In the genomic region with DNA sequence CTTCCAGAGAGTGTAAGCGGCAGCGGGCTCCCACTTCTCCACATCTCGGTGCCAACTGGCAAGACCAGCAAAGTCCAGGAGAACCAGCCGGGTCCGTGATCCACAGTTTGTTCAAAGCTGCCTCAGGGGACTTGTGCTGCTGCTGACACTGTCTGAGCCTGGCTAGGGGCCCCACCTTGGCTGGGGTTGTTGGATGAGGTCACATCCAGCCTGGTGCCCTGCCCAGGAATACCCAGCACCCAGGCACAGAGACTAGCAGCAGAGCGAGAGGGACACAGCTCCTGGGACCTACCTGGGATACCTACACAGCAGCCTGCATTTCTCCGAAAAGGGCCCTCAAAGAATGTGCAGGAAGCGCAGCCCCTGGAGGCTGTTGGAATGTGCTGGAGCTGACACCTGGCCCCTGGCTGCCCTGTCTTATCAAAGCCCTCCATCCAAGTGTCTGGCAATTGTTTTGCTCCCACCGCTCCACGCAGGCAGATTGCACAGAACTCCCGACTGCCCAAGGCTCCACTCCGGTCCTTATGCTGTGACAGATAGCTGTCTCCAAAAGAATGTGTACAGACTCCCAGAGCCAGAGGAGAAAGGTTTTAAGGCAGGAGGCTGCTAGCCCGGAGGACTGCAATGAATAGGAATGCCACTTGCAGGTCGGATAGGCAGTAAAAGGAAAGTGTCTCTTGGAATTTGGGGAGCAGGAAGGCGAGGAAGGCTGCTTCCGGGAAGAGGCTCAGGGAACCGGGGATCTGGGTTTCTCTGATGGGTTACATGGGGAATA, we compare ENCODE assay signal across 8 mouse cellular contexts. TPM values are rescaled to one million over a fixed set of nuclear protein-coding genes. Genes with fewer than 3 reads are reported as not detected.
A peak's percentile ranks its signal among the peaks of the same experiment; 100 is the strongest.
DNase-seq lines count a peak whose midpoint lies in the region; ATAC-seq and TF ChIP-seq lines count a peak whose summit lies in the region.

No protein-coding gene starts in this region.

- peak overlapping the region; percentile 65 for H3ac ChIP-seq in C2C12 (ENCODE audit: control insufficient read depth, insufficient read length, low read depth)

- peak overlapping the region; percentile 39; the same call in 1 of the 2 replicates for H3K9ac ChIP-seq in ES-E14 (ENCODE audit: insufficient read depth, low read depth, low read length, poor library complexity, severe bottlenecking)
- peak overlapping the region; percentile 57 for H3K9ac ChIP-seq in forebrain, embryonic 14.5 days (ENCODE audit: low read length)
- H3K9ac ChIP-seq in kidney, embryonic 16.5 days (replicated peaks; ENCODE audit: low read length) = peak overlapping the region; percentile 75

- no peaks in the 10 kb centered on the region for H3K9me3 ChIP-seq in ES-E14 (ENCODE audit: control insufficient read depth, insufficient read depth, low read depth, low read length)
- no peaks in the 10 kb centered on the region for H3K9me3 ChIP-seq in forebrain, embryonic 14.5 days (replicated peaks; ENCODE audit: control insufficient read depth, low read length)
- no peaks in the 10 kb centered on the region for H3K9me3 ChIP-seq in kidney, embryonic 16.5 days (ENCODE audit: low read length)

- ATAC-seq in forebrain, embryonic 14.5 days = no peak
- no peak for ATAC-seq in kidney, embryonic 16.5 days (ENCODE audit: low FRiP score, low TSS enrichment)
- no peak for ATAC-seq in megakaryocyte-erythroid progenitor cell, adult 5-6 weeks (replicated peaks; ENCODE audit: low FRiP score, low TSS enrichment, poor library complexity, severe bottlenecking)

- no peak for TF ChIP-seq CTCF in C2C12 (IDR thresholded peaks at IDR 0.05; ENCODE audit: control insufficient read depth, insufficient read depth, insufficient read length)

- H3K4me3 ChIP-seq in C2C12 (ENCODE audit: insufficient read depth, poor library complexity, severe bottlenecking) (peak overlapping the region; percentile 31), ES-E14 (ENCODE audit: insufficient read depth in 1 of 2, low read depth in 1 of 2, low read length in 2 of 2, poor library complexity in 1 of 2, severe bottlenecking in 1 of 2) (peak overlapping the region; percentile 64 to 78)
- peak overlapping the region; percentile 45 for H3K4me3 ChIP-seq in forebrain, embryonic 14.5 days (ENCODE audit: low read depth, low read length)
- peak overlapping the region; percentile 63 for H3K4me3 ChIP-seq in kidney, embryonic 16.5 days (ENCODE audit: low read length)

- no peaks in the 10 kb centered on the region for H3K79me2 ChIP-seq in C2C12 (ENCODE audit: control insufficient read depth, insufficient read depth)

- no peaks in the 10 kb centered on the region for H3K36me3 ChIP-seq in C2C12 (ENCODE audit: control insufficient read depth, insufficient read depth)
- no peaks in the 10 kb centered on the region for H3K36me3 ChIP-seq in ES-E14 (ENCODE audit: control insufficient read depth, insufficient read depth, low read length, poor library complexity, severe bottlenecking)
- no peaks in the 10 kb centered on the region for H3K36me3 ChIP-seq in forebrain, embryonic 14.5 days (ENCODE audit: control insufficient read depth, insufficient read depth, low read length)
- H3K36me3 ChIP-seq in kidney, embryonic 16.5 days (ENCODE audit: insufficient read depth, low read length) = no peaks in the 10 kb centered on the region

- no peaks in the 10 kb centered on the region for H3K27me3 ChIP-seq in C2C12 (ENCODE audit: control insufficient read depth, insufficient read depth, insufficient read length)
- no peaks in the 10 kb centered on the region; the same call in 1 of the 2 replicates for H3K27me3 ChIP-seq in forebrain, embryonic 14.5 days (replicated peaks; ENCODE audit: control insufficient read depth, insufficient read depth, low read length)
- peaks cover 5% of the 10 kb centered on the region; the same call in 1 of the 2 replicates for H3K27me3 ChIP-seq in kidney, embryonic 16.5 days (ENCODE audit: insufficient read depth, low read length)

- H3K4me1 ChIP-seq in ES-E14 (ENCODE audit: control insufficient read depth in 2 of 2, insufficient read depth in 2 of 2, low read length in 2 of 2, poor library complexity in 1 of 2) = peaks cover 5 to 20% of the 10 kb centered on the region in 2 experiments; a peak in 2 of 4 replicates
- H3K4me1 ChIP-seq in forebrain, embryonic 14.5 days (ENCODE audit: control insufficient read depth, insufficient read depth, low read length) = peaks cover 30% of the 10 kb centered on the region
- H3K4me1 ChIP-seq in kidney, embryonic 16.5 days (ENCODE audit: insufficient read depth, low read length) = peaks cover 49% of the 10 kb centered on the region

- in situ Hi-C loops in ES-E14 (cut with MboI; ENCODE audit: low sequenced_read_pairs in 2 of 2, unreplicated experiment in 2 of 2) = no loop called here

- no peak overlapping the region for H3K27ac ChIP-seq in ES-E14 (ENCODE audit: insufficient read depth, low read depth, low read length, poor library complexity, severe bottlenecking)
- peak overlapping the region; percentile 30; the same call in 1 of the 2 replicates for H3K27ac ChIP-seq in forebrain, embryonic 14.5 days (ENCODE audit: low read depth, low read length)
- peak overlapping the region; percentile 55; the same call in 1 of the 2 replicates for H3K27ac ChIP-seq in kidney, embryonic 16.5 days (ENCODE audit: low read length)

- H3K4me2 ChIP-seq in forebrain, embryonic 14.5 days (ENCODE audit: low read length) = peak overlapping the region; percentile 80
- peak overlapping the region; percentile 96 for H3K4me2 ChIP-seq in kidney, embryonic 16.5 days (replicated peaks; ENCODE audit: low read depth, low read length)

- no peak for DNase-seq in ES-E14 (ENCODE audit: low read depth, low spot score)
- DNase-seq in forebrain, embryonic 14.5 days (ENCODE audit: low spot score) = no peak
- peak; percentile 51 to 62 for DNase-seq in lung, postnatal 4 days
- no peak for DNase-seq in c-Kit-positive CD71-positive TER-119-positive erythroid progenitor cells, embryonic 14.5 days (ENCODE audit: low spot score)
- DNase-seq in layer of hippocampus, postnatal 25 days (ENCODE audit: extremely low spot score in 1 of 2, low spot score in 1 of 2) = no peak

- H3K79me3 ChIP-seq in C2C12 (ENCODE audit: low read depth) = no peaks in the 10 kb centered on the region

- WGBS in forebrain, embryonic 14.5 days = 14% methylated on average over 17 of the region's 17 CpGs
- 16% methylated on average over 17 of the region's 17 CpGs for WGBS in kidney, embryonic 16.5 days

TF ChIP-seq in C2C12, 6 proteins besides CTCF, POLR2A, EP300 and RAD21 (continues in another document):
- TF ChIP-seq FOSL1 (IDR thresholded peaks at IDR 0.05; ENCODE audit: insufficient read depth, low read length, poor library complexity, severe bottlenecking) (no peak), MYOD1 (IDR thresholded peaks at IDR 0.05; ENCODE audit: control insufficient read depth, insufficient read length, low read depth) (no peak)

TF ChIP-seq in ES-E14, 5 proteins besides CTCF, POLR2A, EP300 and RAD21 (continues in another document):
- TF ChIP-seq CHD2 (IDR thresholded peaks at IDR 0.05; ENCODE audit: low read depth, low read length) = no peak
- no peak for TF ChIP-seq HCFC1 (IDR thresholded peaks at IDR 0.05; ENCODE audit: borderline replicate concordance, insufficient read depth, low read length)
- TF ChIP-seq MAFK (IDR thresholded peaks at IDR 0.05; ENCODE audit: insufficient read depth, low read depth, low read length) = no peak

RNA-seq across cellular contexts. Expression of gene Dok4, which starts 0.8 kb away (rescaled TPM):
- polyA plus RNA-seq in C2C12 (2012; fragmentation: generic; extraction: Trizol) = 6.7 TPM
- 4.3 and 4.9 TPM in 2 replicates for total RNA-seq in ES-E14 (2012; rRNA removed)
- polyA plus RNA-seq in forebrain, embryonic 14.5 days (2014; fragmentation: Nextera tagmentation; extraction: Ambion mirVana) = 42.6 and 54.7 TPM in 2 replicates
- polyA plus RNA-seq in kidney, embryonic 16.5 days (2015; fragmentation: Nextera tagmentation; extraction: Ambion mirVana) = 34.8 and 39.3 TPM in 2 replicates
- total RNA-seq in layer of hippocampus, postnatal 25 days (2021) = 10 to 100 TPM; 31.2 to 32.7 TPM
- total RNA-seq in megakaryocyte-erythroid progenitor cell, adult 5-6 weeks (2014; fragmentation: Nextera tagmentation) = 1.2 TPM in 1 of 2 replicates, not detected in the other
- total RNA-seq in megakaryocyte-erythroid progenitor cell, adult 5-6 weeks (2017) = 1.6 TPM in 1 of 2 replicates, not detected in the other

RNA-seq across cellular contexts. Expression of gene Polr2c, which starts 18.0 kb away (rescaled TPM):
- 124 TPM for polyA plus RNA-seq in C2C12 (2012; fragmentation: generic; extraction: Trizol)
- 88.7 and 119 TPM in 2 replicates for total RNA-seq in ES-E14 (2012; rRNA removed)
- polyA plus RNA-seq in forebrain, embryonic 14.5 days (2014; fragmentation: Nextera tagmentation; extraction: Ambion mirVana) = 163 and 174 TPM in 2 replicates
- 157 and 179 TPM in 2 replicates for polyA plus RNA-seq in kidney, embryonic 16.5 days (2015; fragmentation: Nextera tagmentation; extraction: Ambion mirVana)
- total RNA-seq in layer of hippocampus, postnatal 25 days (2021) = 10 to 100 TPM; 65.6 to 67.4 TPM
- 62.4 and 91.6 TPM in 2 replicates for total RNA-seq in megakaryocyte-erythroid progenitor cell, adult 5-6 weeks (2014; fragmentation: Nextera tagmentation)
- 49.2 and 93.1 TPM in 2 replicates for total RNA-seq in megakaryocyte-erythroid progenitor cell, adult 5-6 weeks (2017)

RNA-seq across cellular contexts. Expression of gene Ciapin1, which starts 37.1 kb away (rescaled TPM):
- 115 TPM for polyA plus RNA-seq in C2C12 (2012; fragmentation: generic; extraction: Trizol)
- total RNA-seq in ES-E14 (2012; rRNA removed) = 98.5 and 134 TPM in 2 replicates
- polyA plus RNA-seq in forebrain, embryonic 14.5 days (2014; fragmentation: Nextera tagmentation; extraction: Ambion mirVana) = 124 and 147 TPM in 2 replicates
- 125 and 131 TPM in 2 replicates for polyA plus RNA-seq in kidney, embryonic 16.5 days (2015; fragmentation: Nextera tagmentation; extraction: Ambion mirVana)
- 10 to 100 TPM; 70.8 to 71.9 TPM for total RNA-seq in layer of hippocampus, postnatal 25 days (2021)
- total RNA-seq in megakaryocyte-erythroid progenitor cell, adult 5-6 weeks (2014; fragmentation: Nextera tagmentation) = 52.3 and 71.1 TPM in 2 replicates
- 31.6 and 38.2 TPM in 2 replicates for total RNA-seq in megakaryocyte-erythroid progenitor cell, adult 5-6 weeks (2017)

RNA-seq across cellular contexts. Expression of gene Coq9, which starts 37.2 kb away (rescaled TPM):
- 44.0 TPM for polyA plus RNA-seq in C2C12 (2012; fragmentation: generic; extraction: Trizol)
- total RNA-seq in ES-E14 (2012; rRNA removed) = 42.9 and 47.1 TPM in 2 replicates
- 63.1 TPM in 2 replicates for polyA plus RNA-seq in forebrain, embryonic 14.5 days (2014; fragmentation: Nextera tagmentation; extraction: Ambion mirVana)
- 100 and 110 TPM in 2 replicates for polyA plus RNA-seq in kidney, embryonic 16.5 days (2015; fragmentation: Nextera tagmentation; extraction: Ambion mirVana)
- 10 to 100 TPM; 81.5 to 96.6 TPM for total RNA-seq in layer of hippocampus, postnatal 25 days (2021)
- total RNA-seq in megakaryocyte-erythroid progenitor cell, adult 5-6 weeks (2014; fragmentation: Nextera tagmentation) = 64.1 and 92.7 TPM in 2 replicates
- 46.0 and 49.4 TPM in 2 replicates for total RNA-seq in megakaryocyte-erythroid progenitor cell, adult 5-6 weeks (2017)

RNA-seq across cellular contexts. Expression of gene Ccdc102a, which starts 42.6 kb away (rescaled TPM):
- 28.1 TPM for polyA plus RNA-seq in C2C12 (2012; fragmentation: generic; extraction: Trizol)
- 10.7 and 11.0 TPM in 2 replicates for total RNA-seq in ES-E14 (2012; rRNA removed)
- 6.9 and 7.9 TPM in 2 replicates for polyA plus RNA-seq in forebrain, embryonic 14.5 days (2014; fragmentation: Nextera tagmentation; extraction: Ambion mirVana)
- polyA plus RNA-seq in kidney, embryonic 16.5 days (2015; fragmentation: Nextera tagmentation; extraction: Ambion mirVana) = 20.1 and 21.0 TPM in 2 replicates
- total RNA-seq in layer of hippocampus, postnatal 25 days (2021) = 1 to 10 TPM; 2.0 to 2.3 TPM
- not detected in 2 replicates for total RNA-seq in megakaryocyte-erythroid progenitor cell, adult 5-6 weeks (2014; fragmentation: Nextera tagmentation)
- total RNA-seq in megakaryocyte-erythroid progenitor cell, adult 5-6 weeks (2017) = 0.85 and 1.1 TPM in 2 replicates

Comparison
In these comparisons a context has a peak if more than half of its experiments do, and no peak if none do; other contexts are left out.
1. DNase-seq: peak in lung, postnatal 4 days (2 of 2); none in ES-E14 (single experiment), forebrain, embryonic 14.5 days (single experiment), c-Kit-positive CD71-positive TER-119-positive erythroid progenitor cells, embryonic 14.5 days (single experiment) and layer of hippocampus, postnatal 25 days (0 of 2).
2. Peak in every context shown above with its lines, with median percentiles within 50 percentile points of each other: H3K4me3 ChIP-seq and H3K9ac ChIP-seq.